Mouse (Mus musculus): ENCODE data around the gene Kalrn.

Kalrn gene

DNA sequence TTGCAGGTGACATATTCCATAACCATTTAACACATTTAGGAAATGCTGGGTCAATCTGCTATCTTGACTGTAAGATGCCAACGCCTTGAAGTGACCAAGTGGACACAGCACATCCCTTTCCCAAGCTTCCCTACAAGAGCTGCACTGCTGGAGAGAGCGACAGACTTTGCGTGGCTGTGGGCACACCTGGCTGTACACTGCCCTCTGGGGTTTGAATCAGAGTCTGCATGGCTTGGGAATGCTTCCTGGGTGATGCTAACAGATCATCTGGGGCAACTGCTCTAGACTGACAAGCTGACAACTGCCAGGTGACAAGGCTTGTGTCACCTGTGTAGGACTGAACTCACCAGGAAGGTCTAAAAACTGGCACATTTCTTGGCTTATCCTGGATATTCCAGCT lies 388.6 kb downstream of the Kalrn start:
- no peak for DNase-seq (ENCODE audit: low spot score)

DNA sequence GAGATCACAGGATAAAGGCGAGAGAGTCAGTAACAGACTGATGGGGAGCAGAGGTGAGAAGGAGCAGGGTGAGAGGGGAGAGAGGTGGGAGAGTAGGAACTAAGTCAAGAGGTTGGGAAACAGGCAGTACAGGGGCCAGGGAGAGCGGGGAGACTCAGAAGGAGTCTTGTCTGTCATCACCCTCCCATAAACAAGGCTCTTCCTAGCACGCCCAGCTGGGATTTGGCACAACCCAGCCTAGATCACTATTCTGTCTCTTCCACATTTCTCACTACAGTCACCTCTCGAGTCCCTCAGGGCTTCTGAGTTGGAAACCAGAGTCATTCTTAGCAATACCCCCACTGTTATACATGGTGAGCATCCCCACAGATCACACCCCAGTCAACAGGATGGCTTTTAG lies 390.1 kb downstream of the Kalrn start:
- DNase-seq (ENCODE audit: low spot score): no peak

DNA sequence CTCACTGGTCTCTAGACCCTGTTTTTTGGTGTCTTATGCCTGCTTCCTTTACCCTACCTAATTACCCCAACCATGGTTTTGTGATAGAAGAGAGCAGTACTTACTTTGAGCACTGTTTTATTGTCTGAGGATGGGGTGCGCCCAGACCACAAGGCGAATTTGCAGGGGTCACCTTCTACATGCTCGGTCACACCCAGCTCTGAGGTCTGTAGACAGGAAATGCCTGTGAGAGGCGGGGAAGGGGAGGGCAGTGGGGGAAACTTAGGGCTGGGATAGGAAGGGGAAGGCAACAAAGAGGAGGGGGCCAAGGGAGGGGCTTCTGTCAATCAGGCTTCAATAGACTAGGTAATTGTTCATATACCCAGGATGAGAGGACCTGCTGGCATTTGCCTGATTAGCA lies 397.7 kb downstream of the Kalrn start:
- no peak for DNase-seq (ENCODE audit: low spot score)

DNA sequence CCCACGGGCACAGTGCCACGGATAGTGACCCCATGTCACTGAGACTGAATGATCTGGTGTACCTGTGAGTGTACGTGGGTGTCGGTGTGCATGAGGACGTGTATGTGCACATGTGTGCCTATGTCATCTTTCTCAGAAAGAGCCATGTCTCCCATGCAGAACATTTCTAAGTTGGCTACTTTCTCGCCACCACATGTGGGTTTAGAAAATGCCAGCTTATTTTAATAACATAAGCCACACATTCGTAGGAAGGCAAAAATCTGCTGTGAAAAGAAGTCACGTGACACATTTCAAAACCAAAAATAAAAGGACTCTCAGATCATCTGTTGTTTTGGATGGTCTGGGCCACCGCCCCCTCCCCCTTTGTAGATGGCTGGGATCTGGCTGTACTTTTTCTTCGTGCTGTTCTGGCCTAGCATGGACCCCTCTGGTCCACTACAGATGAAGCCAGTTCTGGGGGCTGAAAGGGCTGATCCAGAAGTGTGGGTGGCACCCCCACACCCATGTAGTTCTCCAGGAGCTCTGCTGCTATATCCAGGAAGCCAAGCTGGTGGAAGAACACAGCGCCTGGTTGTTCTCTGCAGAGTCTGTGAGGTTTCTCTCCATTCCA lies 400.7 kb downstream of the Kalrn start:
- no peak for DNase-seq (ENCODE audit: low spot score)

DNA sequence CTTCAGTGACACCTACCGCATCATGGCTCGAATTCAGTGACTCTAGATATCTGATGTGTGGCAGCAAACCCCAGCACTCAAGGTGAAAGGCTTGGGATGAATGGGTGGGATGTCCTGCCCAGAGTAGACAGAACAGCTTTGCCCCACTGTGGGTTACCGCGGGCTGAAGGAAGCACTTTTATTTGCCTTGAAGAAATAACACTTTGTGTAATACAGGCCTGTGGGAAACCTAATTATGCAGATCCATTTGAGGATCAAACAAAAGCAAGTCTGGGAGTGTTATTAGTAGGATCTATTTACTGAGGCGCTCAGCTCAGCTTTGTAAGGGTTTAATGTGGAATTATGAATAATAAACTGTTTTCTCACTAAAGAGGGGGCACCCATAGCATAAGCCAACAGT lies 406.3 kb downstream of the Kalrn start:
- DNase-seq (ENCODE audit: low spot score): no peak

DNA sequence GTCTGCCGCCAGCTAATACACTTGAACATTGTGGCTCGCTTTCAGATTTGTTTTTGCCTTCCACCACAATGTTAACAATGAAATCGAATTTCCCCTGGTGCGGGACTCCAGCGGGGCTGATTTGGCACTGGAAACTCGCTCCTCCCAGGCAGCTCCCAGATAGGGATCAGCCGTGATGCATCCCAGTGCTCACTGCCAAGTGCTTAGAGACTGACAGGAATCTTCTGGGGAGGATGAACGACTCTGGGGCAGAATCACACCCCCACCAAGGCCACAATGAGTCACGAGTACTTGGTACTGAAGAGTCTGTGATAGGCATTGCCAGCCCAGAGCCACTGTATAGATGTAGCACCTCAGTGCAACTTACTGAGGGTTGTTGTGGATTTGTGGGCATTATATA lies 410.2 kb downstream of the Kalrn start:
- DNase-seq (ENCODE audit: low spot score): no peak

DNA sequence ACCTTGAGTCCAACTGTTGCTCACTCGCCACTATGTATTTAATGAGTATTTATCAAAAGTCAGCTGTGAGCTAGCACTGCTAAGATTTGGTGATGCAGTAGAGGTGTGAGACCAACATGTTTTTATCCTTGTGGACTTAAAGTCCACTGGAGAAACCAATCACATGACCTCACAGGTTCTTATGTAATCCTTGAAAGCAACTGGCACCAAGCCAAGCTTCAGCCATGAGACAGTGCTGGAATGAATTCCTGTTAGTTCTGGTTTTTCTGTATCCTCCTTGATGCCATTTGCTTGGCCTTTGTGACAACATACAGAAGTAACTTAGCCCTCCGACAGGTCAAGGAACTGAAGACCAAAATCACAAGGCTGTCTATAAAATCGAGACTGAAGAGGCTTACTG lies 413.8 kb downstream of the Kalrn start:
- peak; percentile 48 for DNase-seq (ENCODE audit: low spot score)

DNA sequence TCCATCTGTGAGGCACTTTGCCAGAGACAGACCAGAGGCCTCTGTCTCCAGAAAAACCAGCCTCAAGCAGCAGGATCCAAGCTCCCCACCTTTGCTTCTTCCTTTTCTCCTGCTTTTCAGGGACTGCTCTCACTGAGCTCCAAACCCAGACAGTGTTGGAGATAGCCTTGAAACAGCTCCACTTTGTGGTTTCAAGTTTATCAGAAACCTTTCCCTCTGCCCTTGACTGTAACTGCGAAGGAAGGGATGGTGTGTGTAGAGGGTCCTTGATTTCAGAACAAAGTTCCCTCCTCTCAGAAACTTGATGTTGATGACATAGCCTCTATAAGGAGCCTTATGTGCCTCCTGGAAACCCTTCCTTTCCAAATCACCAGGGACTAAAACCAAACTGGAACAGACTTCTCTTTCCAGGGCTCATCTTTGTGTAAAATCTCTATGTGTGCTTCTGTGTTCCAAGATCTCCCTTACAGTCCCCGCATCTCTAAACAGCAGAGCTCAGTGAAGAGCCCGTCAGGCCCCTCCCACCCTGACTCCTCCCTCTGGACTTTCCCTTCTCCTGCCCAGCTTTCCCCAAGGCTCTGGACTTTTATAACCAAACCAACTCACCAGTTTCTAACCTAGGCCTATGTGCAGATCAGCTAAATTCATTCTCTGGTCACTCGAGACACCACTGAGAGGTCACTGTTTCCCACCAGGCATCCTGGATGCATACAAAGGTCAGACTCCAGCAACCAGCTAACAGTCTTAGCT lies 415.8 kb downstream of the Kalrn start:
- no peak for DNase-seq (ENCODE audit: low spot score)

DNA sequence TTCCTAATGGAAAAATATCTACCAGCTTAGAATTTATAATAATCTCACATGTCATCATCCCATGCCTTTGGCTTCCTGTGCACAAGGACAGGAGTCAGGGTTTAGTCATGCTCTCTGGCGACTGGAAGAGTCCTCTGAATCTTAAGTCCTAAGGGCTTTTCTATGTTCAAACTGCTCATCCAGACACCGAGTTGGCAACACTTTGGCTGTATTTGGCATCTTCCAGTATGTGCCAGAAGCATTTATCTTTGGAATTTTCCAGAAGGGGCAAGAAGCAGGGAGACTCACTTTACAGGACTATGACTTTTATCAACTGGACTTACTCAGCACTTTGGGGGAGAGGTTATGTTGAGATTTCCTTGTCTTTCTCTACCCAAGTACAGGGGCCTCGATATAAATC lies 417.6 kb downstream of the Kalrn start:
- no peak for DNase-seq (ENCODE audit: low spot score)

DNA sequence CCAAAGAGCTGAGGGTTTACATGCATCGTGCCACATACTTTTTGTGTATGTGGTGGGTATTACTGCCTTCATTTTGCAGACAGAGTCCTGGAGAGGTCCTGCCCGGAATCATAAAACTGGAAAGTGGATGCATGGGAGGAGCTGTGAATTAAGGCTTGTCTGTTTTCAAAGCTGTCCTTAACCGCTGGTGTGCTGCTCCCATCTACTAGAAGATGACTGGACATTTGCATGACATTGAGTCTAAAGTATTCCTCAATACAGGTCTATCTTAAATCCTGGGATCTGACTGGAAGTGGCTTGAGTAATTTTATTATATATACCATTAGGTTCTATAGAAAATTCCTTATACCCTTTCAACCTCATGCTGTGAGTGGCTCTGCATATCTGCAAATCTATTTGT lies 418.4 kb downstream of the Kalrn start:
- DNase-seq (ENCODE audit: low spot score): no peak

DNA sequence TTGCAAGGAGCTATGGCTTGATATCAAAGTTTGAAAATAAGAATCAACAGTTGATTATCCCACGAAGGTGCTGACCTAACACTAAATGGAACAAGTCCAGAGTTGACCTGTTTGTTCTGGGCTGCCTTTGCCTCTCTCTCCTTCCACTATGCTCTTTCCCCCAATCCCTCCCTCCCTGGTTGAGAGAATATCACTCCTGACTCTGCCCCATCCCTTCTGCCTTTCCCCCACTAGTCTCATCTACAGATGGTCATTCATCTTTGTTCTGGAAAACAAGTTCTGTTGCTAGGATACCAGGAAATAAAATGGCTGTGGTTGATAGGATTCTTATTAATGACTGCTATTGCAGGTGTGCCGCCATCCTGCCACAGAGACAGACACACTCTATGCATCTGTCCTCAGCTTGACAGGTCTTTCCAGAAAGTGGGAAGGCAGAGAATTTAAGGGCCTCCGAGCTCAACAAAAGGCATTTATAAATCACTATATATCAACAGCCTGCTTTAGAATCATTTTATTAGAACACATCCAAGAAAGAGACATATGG lies 421.7 kb downstream of the Kalrn start:
- no peak for DNase-seq (ENCODE audit: low spot score)

DNA sequence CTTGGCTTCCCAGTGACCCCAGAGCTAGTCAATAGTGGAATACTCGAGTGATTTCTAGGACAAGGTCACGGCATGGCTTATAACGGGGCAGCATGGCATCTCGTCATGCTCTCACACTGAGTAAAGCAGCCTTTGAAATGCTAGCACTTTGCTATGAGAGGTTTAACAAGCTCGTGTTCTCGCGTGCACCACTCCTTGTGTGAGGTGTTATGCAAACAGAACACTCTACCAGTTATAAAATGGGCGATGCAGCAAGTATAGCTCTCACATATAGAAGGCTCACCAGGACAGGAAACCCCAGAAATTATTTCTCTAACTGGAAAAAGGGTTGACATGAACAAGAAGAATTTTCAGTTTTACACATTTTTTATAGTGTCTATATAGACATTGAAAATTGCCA lies 431.7 kb downstream of the Kalrn start:
- no peak for DNase-seq (ENCODE audit: low spot score)

DNA sequence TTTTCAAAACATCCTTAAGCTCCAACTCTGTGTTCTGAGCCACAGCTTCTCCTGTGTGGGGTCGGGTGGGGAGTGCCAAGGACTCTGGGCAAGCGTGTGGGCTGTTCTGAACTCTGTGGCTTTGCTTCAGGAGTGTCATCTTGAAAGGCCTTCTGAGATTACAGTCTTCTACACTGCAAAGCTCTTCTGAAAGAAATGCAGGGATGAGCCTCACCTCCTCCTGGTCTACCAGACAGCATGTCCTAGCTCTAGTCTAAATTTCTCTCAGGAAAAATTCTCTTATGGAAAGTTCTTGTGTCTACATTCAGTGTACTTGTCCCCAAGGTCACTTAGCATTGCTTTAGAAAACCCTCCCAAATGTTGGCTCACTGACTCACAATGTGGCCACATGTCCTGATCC lies 438.3 kb downstream of the Kalrn start:
- no peak for DNase-seq (ENCODE audit: low spot score)

DNA sequence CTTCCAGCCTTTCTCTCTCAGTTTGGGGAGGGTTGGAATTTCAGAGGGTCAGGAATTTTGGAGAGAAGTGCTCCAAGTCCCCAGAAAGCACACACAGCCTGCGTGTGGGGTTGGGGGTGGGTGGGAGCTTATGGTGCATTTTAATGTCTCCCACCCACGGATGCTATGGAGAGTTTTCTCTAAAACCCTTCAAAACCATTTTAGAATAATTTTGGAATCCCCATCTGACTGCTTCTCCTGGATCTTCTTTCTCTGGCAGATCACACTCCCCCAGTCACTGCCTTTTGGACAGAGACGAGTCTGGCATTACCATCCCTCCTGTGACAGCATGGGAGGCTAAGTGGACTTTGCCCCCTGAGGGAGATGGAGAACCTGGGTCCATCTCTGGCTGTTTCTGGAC lies 438.7 kb downstream of the Kalrn start:
- no peak for DNase-seq (ENCODE audit: low spot score)

DNA sequence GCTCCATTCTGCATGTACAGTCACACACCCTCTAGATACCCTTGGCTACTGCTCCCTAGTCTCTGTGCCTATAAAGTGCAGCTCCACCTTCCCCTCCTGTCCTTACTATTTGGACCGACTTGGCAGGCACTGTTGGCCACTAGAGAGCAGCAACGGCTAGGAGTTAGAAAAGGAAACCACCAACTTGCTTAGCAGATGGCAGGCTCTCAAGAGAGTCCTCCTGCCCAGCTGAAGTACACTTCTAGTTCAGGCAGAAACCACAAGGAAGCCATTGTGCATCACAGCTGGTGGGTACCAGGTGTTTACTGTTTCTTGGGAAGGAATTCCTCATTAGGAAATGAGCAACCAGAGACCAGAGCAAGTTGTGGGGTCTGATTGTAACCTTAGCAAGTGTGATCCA lies 447.7 kb downstream of the Kalrn start:
- DNase-seq (ENCODE audit: low spot score): peak; percentile 86

DNA sequence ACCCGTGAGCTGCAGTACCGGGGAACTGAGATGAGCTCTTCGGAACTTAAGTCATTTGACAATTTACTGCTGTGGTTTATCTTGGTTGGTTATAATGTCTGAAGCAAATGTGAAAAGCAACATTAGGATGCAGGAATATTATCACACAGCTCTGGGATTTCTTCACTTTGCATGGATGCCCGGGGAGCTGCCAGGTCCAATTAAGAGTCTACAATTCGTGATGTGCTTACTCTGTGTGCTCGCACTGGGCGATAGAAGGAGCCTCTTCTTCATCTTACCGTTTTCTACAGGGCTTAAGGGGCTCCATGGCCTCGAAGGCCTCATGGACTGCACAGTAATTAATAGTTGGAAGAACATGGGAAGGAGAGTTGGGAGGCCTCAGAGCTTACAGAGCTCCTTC lies 450.8 kb downstream of the Kalrn start:
- no peak for DNase-seq (ENCODE audit: low spot score)

DNA sequence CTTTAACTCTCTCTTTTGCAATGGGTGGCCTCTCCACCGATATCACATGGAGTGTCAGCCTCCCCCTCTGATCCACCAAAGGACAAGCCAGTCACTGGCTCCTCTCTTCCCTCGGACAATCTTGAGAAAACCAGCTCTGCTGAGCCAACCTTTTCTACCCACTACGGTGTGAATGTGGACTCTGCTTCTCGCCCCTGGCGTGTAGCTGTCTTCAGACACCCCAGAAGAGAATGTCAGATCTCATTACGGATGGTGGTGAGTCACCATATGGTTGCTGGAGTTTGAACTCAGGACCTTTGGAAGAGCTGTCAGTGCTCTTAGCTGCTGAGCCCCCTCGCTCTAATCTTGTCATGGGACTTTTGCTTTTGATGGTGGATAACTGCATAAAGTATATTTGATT lies 452.0 kb downstream of the Kalrn start:
- no peak for DNase-seq (ENCODE audit: low spot score)

DNA sequence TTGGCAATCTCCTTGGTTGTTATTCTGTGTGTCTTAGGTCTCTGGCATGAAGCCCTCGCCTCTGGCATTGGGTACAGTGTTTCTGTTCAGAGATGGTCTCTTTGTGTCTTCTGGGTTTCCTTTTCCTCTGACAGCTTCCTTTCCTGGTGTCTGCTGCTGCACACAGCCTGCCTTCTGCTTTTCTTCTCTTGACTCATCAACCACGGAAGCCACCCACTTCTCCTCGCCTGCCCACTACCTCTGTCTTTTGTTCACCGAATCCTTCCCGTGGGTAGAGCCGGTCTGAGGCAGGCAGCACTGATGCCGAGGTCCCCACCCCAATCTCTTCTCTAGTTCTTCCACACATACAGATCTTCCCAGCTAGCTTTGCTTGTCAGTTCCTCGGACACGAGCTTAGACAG lies 452.5 kb downstream of the Kalrn start:
- no peak for DNase-seq (ENCODE audit: low spot score)

DNA sequence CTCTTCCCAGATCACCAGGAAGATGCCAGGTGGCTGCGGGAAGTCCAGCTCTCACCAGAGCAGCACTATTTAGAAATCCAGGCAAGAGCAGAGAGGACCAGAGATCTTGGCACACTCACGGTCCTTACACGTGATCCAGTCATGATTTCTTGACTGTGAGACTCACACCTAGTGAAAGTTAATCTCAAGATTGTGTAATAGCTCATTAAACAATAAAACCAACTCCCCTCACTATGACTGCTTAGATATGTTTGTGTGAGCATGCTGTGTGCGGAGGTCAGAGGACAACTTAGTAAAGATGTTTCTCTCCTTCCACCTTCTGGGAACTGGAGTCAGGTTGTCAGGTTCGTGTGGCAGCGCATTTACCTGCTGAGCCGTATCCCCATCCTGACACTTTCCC lies 453.5 kb downstream of the Kalrn start:
- DNase-seq (ENCODE audit: low spot score): no peak

DNA sequence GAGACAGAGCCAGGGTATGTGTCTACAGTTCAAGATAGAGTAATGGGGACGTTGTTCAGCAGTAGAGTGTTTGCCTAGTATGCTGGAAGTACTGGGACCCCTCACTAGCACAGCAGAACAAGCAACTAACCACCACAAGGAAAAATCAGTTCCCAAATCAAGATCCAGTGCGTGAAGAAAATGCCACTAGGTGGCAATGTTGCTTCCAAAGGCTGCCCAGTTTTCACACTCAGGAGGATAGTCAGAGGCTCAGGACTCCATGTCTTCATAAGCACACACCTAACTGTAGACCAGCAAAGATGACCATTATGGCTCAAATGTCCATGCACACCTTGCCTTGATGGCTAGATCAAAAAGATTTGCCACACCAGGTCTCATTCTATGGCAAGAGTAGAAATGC lies 454.0 kb downstream of the Kalrn start:
- DNase-seq (ENCODE audit: low spot score): no peak

DNA sequence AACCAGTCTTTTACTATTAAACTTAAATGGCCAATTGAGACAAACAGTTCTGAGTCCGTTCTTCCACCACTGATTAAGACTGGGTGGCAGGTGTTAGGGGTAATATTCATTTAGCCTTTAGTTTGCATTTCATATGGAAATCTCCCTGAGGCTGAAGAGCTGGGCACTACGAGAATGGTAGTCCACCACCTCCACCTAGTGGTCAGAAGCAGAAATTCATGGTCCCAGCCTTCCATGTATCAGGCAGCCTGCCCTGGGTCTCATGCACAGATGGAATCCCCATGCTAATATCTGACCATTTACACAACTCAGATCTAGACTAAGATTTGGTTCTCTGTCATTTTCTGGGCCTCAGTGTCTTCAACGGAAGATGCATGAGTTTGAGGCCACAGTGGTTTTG lies 458.7 kb downstream of the Kalrn start:
- peak; percentile 65 for DNase-seq (ENCODE audit: low spot score)

DNA sequence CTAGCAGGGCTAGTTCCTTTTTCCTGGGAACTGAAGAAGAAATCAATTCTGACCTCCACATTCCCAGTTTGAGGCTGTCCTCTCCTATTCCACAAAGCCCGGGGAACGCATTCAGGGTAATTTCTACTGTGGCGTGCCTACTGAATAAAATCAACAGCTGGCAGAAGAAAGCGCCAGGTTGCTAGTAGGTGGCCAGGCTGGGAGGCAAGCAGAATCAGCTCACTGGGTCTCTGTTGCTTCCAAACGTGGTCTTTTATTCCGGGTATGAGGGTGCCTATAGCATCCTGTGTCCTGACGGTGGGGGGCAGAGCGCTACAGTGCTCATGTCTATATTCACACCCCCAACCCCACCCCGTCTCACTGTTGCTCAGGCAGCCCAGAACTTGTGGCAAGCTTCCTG lies 460.2 kb downstream of the Kalrn start:
- no peak for DNase-seq (ENCODE audit: low spot score)

DNA sequence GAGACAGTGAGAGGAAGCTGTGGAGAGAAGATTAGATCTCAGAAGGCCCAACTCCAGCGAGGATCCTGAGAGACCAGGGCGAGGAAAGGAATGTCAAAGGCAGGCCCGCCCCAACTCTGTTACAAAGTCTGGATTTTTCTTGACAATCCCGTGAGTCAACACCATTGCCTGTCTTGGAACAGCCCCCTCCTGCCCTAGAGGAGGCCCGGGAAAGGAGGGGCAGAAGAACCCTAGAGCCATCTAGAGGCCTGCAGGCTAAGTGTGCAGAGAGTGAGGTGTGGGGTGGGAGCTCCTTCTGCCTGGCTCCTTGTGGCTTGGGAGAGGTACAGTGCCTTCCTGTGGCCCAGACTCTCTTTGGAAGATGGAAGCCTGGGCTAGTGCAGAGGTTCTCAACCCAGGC lies 460.8 kb downstream of the Kalrn start:
- peak; percentile 42 for DNase-seq (ENCODE audit: low spot score)
